Mouse (Mus musculus): ENCODE data around the gene Nat9. TPM values are rescaled to one million over a fixed set of nuclear protein-coding genes. Genes with fewer than 3 reads are reported as not detected.

Gene Nat9
- polyA plus RNA-seq, 1 experiment from 2014 or later: 13.7 TPM

DNA sequence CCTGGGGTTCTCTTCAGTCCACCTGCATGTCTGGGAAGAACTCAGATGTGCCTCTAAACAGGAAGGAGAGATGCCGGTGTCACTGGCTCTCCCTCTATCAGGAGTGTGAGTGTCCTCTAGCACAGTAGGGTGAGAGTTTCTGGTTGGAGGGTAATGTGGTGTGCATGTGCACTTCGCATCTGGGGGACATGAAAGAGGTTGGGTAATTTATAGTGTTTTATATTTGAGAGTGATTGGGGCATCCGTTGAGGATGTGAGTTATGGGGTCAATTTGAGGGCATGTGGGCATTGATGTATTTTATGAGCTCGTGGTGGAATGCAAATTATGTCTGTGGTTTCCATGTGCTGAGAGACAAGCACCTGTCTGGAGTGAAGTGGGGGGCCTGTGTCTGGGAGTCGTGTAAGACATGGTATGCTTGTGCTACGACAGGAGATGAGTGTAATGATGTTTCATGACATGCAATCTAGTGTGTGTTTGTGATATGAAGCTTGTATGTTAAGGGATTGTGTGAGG lies 36.9 kb downstream of the Nat9 start:
- WGBS (ENCODE audit: insufficient replicate concordance): 69% methylated on average over 6 of the region's 6 CpGs

DNA sequence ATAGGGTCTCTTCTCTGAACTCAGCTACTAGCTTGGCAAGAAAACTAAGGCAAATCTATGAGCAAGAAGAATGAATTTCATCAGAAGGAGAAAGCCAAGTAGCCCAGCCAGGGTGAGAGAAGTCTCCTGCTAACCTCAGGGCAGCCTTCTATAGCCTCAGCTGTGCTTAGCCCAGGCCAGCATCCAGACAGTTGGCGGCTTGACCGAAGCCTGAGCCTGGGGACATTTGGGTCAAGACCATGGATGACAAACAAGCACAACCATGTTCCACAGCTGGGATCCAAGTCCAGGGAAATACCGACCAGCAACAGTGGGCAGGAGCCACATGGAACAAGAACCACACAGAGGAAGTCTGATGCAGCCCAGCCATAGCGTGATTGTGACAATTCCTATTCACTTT lies 39.8 kb downstream of the Nat9 start:
- WGBS (ENCODE audit: insufficient replicate concordance): 86% methylated on average over 4 of the region's 4 CpGs
- H3K9ac ChIP-seq (ENCODE audit: low read depth, low read length): no peak overlapping the region

More for the DNA sequence above, 36.9 kb downstream of the Nat9 start:
- H3K36me3 ChIP-seq (ENCODE audit: control insufficient read depth, insufficient read depth, low read length): no peaks in the 10 kb centered on the region
- H3K27me3 ChIP-seq (ENCODE audit: control insufficient read depth, insufficient read depth, low read length): peaks cover 17% of the 10 kb centered on the region
- H3K4me1 ChIP-seq (ENCODE audit: control insufficient read depth, insufficient read depth, low read length): peaks cover 4% of the 10 kb centered on the region
- H3K4me2 ChIP-seq: no peak overlapping the region
- no peak overlapping the region for H3K27ac ChIP-seq (ENCODE audit: low read depth, low read length)
- H3K9me3 ChIP-seq (replicated peaks; ENCODE audit: control insufficient read depth, low read length): no peaks in the 10 kb centered on the region
- no peak overlapping the region for H3K4me3 ChIP-seq (ENCODE audit: low read depth, low read length)
- no peak overlapping the region for H3K9ac ChIP-seq (ENCODE audit: low read depth, low read length)
- no peak for ATAC-seq (replicated peaks; ENCODE audit: insufficient number of reproducible peaks, low FRiP score, low TSS enrichment)

GRCm38 (mm10) chr11:115141970-115142369 lies 45.7 kb downstream of the Nat9 start:
- no peak for ATAC-seq (replicated peaks; ENCODE audit: insufficient number of reproducible peaks, low FRiP score, low TSS enrichment)
- no peaks in the 10 kb centered on the region for H3K36me3 ChIP-seq (ENCODE audit: control insufficient read depth, insufficient read depth, low read length)
- H3K4me3 ChIP-seq (ENCODE audit: low read depth, low read length): no peak overlapping the region
- WGBS (ENCODE audit: insufficient replicate concordance): 74% methylated on average over 2 of the region's 2 CpGs
- H3K27me3 ChIP-seq (ENCODE audit: control insufficient read depth, insufficient read depth, low read length): no peaks in the 10 kb centered on the region
- no peaks in the 10 kb centered on the region for H3K9me3 ChIP-seq (replicated peaks; ENCODE audit: control insufficient read depth, low read length)
- H3K4me2 ChIP-seq: no peak overlapping the region
- H3K27ac ChIP-seq (ENCODE audit: low read depth, low read length): no peak overlapping the region
- no peaks in the 10 kb centered on the region for H3K4me1 ChIP-seq (ENCODE audit: control insufficient read depth, insufficient read depth, low read length)
- H3K9ac ChIP-seq (ENCODE audit: low read depth, low read length): no peak overlapping the region

More for the DNA sequence above, 39.8 kb downstream of the Nat9 start:
- Histone ChIP-seq H3K9me3 (replicated peaks; ENCODE audit: control insufficient read depth, low read length) (no peaks in the 10 kb centered on the region), H3K4me3 (ENCODE audit: low read depth, low read length) (no peak overlapping the region), H3K27me3 (ENCODE audit: control insufficient read depth, insufficient read depth, low read length) (peaks cover 4% of the 10 kb centered on the region; the same call in 1 of the 2 replicates), H3K4me1 (ENCODE audit: control insufficient read depth, insufficient read depth, low read length) (no peaks in the 10 kb centered on the region), H3K4me2 (no peak overlapping the region), H3K36me3 (ENCODE audit: control insufficient read depth, insufficient read depth, low read length) (no peaks in the 10 kb centered on the region), H3K27ac (ENCODE audit: low read depth, low read length) (no peak overlapping the region)
- no peak for ATAC-seq (replicated peaks; ENCODE audit: insufficient number of reproducible peaks, low FRiP score, low TSS enrichment)

GRCm38 (mm10) chr11:115138597-115139262 lies 48.9 kb downstream of the Nat9 start:
- H3K9ac ChIP-seq (ENCODE audit: low read depth, low read length): no peak overlapping the region
- no peaks in the 10 kb centered on the region for H3K36me3 ChIP-seq (ENCODE audit: control insufficient read depth, insufficient read depth, low read length)
- ATAC-seq (replicated peaks; ENCODE audit: insufficient number of reproducible peaks, low FRiP score, low TSS enrichment): no peak
- no peaks in the 10 kb centered on the region for H3K27me3 ChIP-seq (ENCODE audit: control insufficient read depth, insufficient read depth, low read length)
- 62% methylated on average over 5 of the region's 5 CpGs for WGBS (ENCODE audit: insufficient replicate concordance)
- H3K27ac ChIP-seq (ENCODE audit: low read depth, low read length): no peak overlapping the region
- no peaks in the 10 kb centered on the region for H3K4me1 ChIP-seq (ENCODE audit: control insufficient read depth, insufficient read depth, low read length)
- H3K4me3 ChIP-seq (ENCODE audit: low read depth, low read length): no peak overlapping the region
- H3K9me3 ChIP-seq (replicated peaks; ENCODE audit: control insufficient read depth, low read length): no peaks in the 10 kb centered on the region
- no peak overlapping the region for H3K4me2 ChIP-seq

- no peak within 1 kb of the TSS for H3K4me2 ChIP-seq
- H3K4me1 ChIP-seq (ENCODE audit: control insufficient read depth, insufficient read depth, low read length): no peaks in the 10 kb centered on the region
- no peaks in the 10 kb centered on the region for H3K9me3 ChIP-seq (replicated peaks; ENCODE audit: control insufficient read depth, low read length)
- H3K27me3 ChIP-seq (ENCODE audit: control insufficient read depth, insufficient read depth, low read length): no peaks in the 10 kb centered on the region
- H3K9ac ChIP-seq (ENCODE audit: low read depth, low read length): no peak within 1 kb of the TSS
- WGBS (ENCODE audit: insufficient replicate concordance): 62% methylated on average over 8 of the region's 8 CpGs
- no peak for ATAC-seq (replicated peaks; ENCODE audit: insufficient number of reproducible peaks, low FRiP score, low TSS enrichment)
- no peaks in the 10 kb centered on the region for H3K36me3 ChIP-seq (ENCODE audit: control insufficient read depth, insufficient read depth, low read length)
- no peak within 1 kb of the TSS for H3K4me3 ChIP-seq (ENCODE audit: low read depth, low read length)
- H3K27ac ChIP-seq (ENCODE audit: low read depth, low read length): no peak within 1 kb of the TSS
Measured at GRCm38 (mm10) chr11:115133800-115134199, 53.9 kb downstream of the Nat9 start, which contains the start of gene Cd300lf. TSS of gene Cd300lf (minus strand) at chr11:115133992.

Other genes starting within 250 kb of the Nat9 start
- not detected in 2 replicates for gene Cd300c, start 218.7 kb downstream of the Nat9 start, polyA plus RNA-seq (2014; fragmentation: Nextera tagmentation; extraction: Ambion mirVana)
- not detected in 2 replicates for gene Cd300ld, start 197.9 kb downstream of the Nat9 start, polyA plus RNA-seq (2014; fragmentation: Nextera tagmentation; extraction: Ambion mirVana)
- gene Cd300c2, start 186.0 kb downstream of the Nat9 start, polyA plus RNA-seq (2014; fragmentation: Nextera tagmentation; extraction: Ambion mirVana): 0.93 and 0.96 TPM in 2 replicates
- not detected in 2 replicates for gene Cd300ld2, start 171.7 kb downstream of the Nat9 start, polyA plus RNA-seq (2014; fragmentation: Nextera tagmentation; extraction: Ambion mirVana)
- not detected in 2 replicates for gene Cd300ld4, start 160.8 kb downstream of the Nat9 start, polyA plus RNA-seq (2014; fragmentation: Nextera tagmentation; extraction: Ambion mirVana)
- not detected in 2 replicates for gene Cd300ld5, start 150.1 kb downstream of the Nat9 start, polyA plus RNA-seq (2014; fragmentation: Nextera tagmentation; extraction: Ambion mirVana)
- not detected in 2 replicates for gene Cd300ld3, start 139.4 kb downstream of the Nat9 start, polyA plus RNA-seq (2014; fragmentation: Nextera tagmentation; extraction: Ambion mirVana)
- not detected in 2 replicates for gene Cd300e, start 125.7 kb downstream of the Nat9 start, polyA plus RNA-seq (2014; fragmentation: Nextera tagmentation; extraction: Ambion mirVana)
- gene Rab37, start 96.4 kb downstream of the Nat9 start, polyA plus RNA-seq (2014; fragmentation: Nextera tagmentation; extraction: Ambion mirVana): 1.3 and 2.9 TPM in 2 replicates
- 0.19 and 0.20 TPM in 2 replicates for gene Cd300lf, start 53.9 kb downstream of the Nat9 start, polyA plus RNA-seq (2014; fragmentation: Nextera tagmentation; extraction: Ambion mirVana)
- 26.4 and 31.1 TPM in 2 replicates for gene Slc9a3r1, start 24.5 kb downstream of the Nat9 start, polyA plus RNA-seq (2014; fragmentation: Nextera tagmentation; extraction: Ambion mirVana)
- 7.5 and 8.2 TPM in 2 replicates for gene Tmem104, start 372 bp downstream of the Nat9 start, polyA plus RNA-seq (2014; fragmentation: Nextera tagmentation; extraction: Ambion mirVana)
- gene Grin2c, start 79.4 kb upstream of the Nat9 start, polyA plus RNA-seq (2014; fragmentation: Nextera tagmentation; extraction: Ambion mirVana): 0.13 TPM in 1 of 2 replicates, not detected in the other
- gene Fdxr, start 89.2 kb upstream of the Nat9 start, polyA plus RNA-seq (2014; fragmentation: Nextera tagmentation; extraction: Ambion mirVana): 10.0 and 12.0 TPM in 2 replicates
- gene Fads6, start 109.8 kb upstream of the Nat9 start, polyA plus RNA-seq (2014; fragmentation: Nextera tagmentation; extraction: Ambion mirVana): 0.89 and 1.2 TPM in 2 replicates
- gene Otop2, start 119.3 kb upstream of the Nat9 start, polyA plus RNA-seq (2014; fragmentation: Nextera tagmentation; extraction: Ambion mirVana): not detected in 2 replicates
- gene Ush1g, start 134.2 kb upstream of the Nat9 start, polyA plus RNA-seq (2014; fragmentation: Nextera tagmentation; extraction: Ambion mirVana): 0.06 and 0.17 TPM in 2 replicates
- gene Otop3, start 146.9 kb upstream of the Nat9 start, polyA plus RNA-seq (2014; fragmentation: Nextera tagmentation; extraction: Ambion mirVana): not detected in 2 replicates
- gene Hid1, start 179.9 kb upstream of the Nat9 start, polyA plus RNA-seq (2014; fragmentation: Nextera tagmentation; extraction: Ambion mirVana): 6.2 and 7.8 TPM in 2 replicates
- 6.2 and 7.8 TPM in 2 replicates for gene Cdr2l, start 194.1 kb upstream of the Nat9 start, polyA plus RNA-seq (2014; fragmentation: Nextera tagmentation; extraction: Ambion mirVana)
- 163 and 177 TPM in 2 replicates for gene Mrpl58, start 215.9 kb upstream of the Nat9 start, polyA plus RNA-seq (2014; fragmentation: Nextera tagmentation; extraction: Ambion mirVana)
- 1,505 and 1,518 TPM in 2 replicates for gene Atp5h, start 232.1 kb upstream of the Nat9 start, polyA plus RNA-seq (2014; fragmentation: Nextera tagmentation; extraction: Ambion mirVana)
- gene Kctd2, start 232.3 kb upstream of the Nat9 start, polyA plus RNA-seq (2014; fragmentation: Nextera tagmentation; extraction: Ambion mirVana): 12.0 and 12.7 TPM in 2 replicates